Mouse (Mus musculus) splenic B cell, adult 2 months (primary cell): Measurements from ENCODE around the gene Hoxa10.
A peak's percentile ranks its signal among the peaks of the same experiment; 100 is the strongest.

Source experiments
- DNase-seq: peaks from one replicate; pipeline ENCODE4 v3.0.0-alpha.2; 2011; ENCODE audit warnings: low read depth, low spot score
- H3K27me3 ChIP-seq: 2 replicates; pipeline ENCODE4 v1.6.1; 2012; ENCODE audit warnings: mild to moderate bottlenecking, low read length, moderate library complexity, mixed read lengths; ENCODE audit not compliant: control insufficient read depth, poor library complexity, insufficient read depth, severe bottlenecking
- H3K36me3 ChIP-seq: 2 replicates; pipeline ENCODE4 v1.6.1; 2012; ENCODE audit warnings: mild to moderate bottlenecking, low read length, moderate library complexity, mixed read lengths; ENCODE audit not compliant: control insufficient read depth, poor library complexity, insufficient read depth, severe bottlenecking

Gene Hoxa10

DNA sequence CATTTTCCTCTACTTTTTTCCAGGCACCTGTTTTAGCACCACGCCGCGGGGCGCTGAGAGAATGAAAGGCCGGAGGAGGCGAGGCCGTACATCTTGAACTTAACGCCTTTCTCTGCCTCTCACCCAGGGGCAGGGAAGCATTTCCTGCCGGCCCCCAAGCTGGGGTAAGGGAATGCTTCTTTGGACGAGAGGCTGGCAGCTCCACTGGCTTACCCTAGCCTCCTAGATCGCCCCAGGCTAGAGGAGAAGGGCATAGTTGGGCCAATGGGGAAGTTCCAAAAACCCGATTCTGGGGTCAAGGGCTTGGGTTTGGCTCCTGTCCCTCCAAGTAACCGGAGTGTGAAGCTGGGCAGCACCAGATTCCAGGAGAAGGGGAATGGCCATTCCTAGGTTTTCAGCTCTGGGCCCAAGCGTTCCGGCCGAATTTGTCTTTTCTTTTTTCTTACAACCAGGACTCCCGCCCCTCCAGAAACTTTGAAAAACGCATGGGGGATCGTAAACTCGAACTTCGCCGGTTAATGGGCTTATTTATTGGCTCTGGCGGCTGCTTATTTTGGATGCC is 7.6 kb downstream of the Hoxa10 start:
- DNase-seq, result no peak
- Histone ChIP-seq H3K36me3 (no peaks in the 10 kb centered on the region), H3K27me3 (peaks cover 10% of the 10 kb centered on the region)

DNA sequence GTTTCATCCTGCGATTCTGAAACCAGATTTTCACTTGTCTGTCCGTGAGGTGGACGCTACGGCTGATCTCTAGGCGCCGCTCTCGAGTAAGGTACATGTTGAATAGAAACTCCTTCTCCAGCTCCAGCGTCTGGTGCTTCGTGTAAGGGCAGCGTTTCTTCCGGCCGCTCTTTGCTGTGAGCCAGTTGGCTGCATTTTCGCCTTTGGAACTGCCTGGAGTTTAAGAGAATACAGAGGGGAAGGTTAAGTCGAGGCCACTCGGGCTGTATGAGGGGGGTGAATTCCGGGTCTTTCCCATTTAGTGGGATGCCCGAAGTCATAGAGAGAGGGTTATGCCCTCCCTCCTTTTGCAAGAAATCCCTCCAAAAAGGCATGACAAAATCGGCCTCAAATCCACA is 8.1 kb downstream of the Hoxa10 start:
- DNase-seq, result peak; percentile 44
- Histone ChIP-seq H3K36me3 (no peaks in the 10 kb centered on the region), H3K27me3 (peaks cover 10% of the 10 kb centered on the region)

DNA sequence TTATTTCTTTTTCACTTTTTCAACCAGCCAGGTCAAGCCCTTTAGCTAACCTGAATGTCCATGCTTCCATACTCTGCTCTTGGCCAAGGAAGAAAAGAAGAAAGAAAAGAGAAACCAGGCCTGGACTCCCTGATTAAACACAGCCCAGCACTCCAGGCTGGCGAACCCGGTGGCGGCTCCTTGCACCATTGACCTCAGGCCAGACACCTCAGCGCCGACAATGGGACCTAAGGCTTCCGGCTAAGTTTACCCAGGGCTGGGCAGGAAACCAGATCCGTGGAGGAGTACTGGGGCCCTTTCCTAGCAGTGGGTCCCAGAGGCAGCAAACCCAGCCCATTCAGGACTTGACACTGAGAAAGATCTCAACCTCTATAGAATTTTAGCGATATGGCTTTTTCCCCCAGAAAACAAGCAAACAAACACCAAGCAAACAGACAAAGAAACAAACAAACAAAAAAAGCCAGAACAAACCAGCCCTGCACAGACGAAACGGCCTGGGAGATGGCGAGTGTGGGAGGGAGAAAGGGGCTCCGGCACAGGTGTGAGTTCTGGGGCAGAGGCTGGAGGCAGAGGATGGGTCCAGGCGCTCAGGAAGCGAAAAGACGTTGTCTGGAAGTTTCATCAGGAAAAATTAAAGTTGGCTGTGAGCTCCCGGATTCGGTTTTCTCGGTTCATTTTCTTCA is 8.6 kb downstream of the Hoxa10 start:
- Histone ChIP-seq H3K36me3 (no peaks in the 10 kb centered on the region), H3K27me3 (peaks cover 10% of the 10 kb centered on the region)
- DNase-seq, result no peak

DNA sequence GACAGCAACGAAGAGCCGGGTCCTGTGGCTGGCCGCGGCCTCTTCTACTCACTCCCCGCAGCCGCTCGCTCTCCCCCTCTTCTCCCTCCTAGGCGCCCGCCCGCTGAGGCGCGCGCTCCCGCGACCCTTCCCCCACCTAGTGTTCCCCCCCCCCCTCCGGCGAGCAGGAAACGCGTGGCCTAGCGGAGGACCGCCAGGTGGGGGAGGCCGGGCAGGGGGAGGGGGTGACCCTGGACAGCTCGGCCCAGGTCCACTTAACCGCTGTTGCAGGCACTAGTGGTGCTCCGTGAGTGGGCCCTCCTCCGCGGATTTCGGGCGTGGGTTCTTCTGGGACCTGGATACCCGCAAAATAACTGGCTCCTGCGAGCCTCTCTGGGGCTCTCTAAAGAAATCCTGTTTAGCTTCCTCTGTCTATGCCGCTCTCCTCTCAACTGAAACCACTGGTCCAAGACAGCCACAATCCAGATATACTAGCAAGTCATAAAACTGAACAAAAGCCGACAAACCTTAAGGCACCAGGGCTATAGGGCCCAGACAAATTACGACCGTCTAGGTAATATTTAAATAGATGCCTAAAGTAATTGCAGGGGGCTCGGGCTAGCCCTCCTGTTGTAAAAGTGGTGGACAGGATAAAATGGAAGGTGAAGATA is 10.0 kb downstream of the Hoxa10 start, which contains the start of gene Hoxa9:
TSS of gene Hoxa9 (minus strand) at position 574 of the 650 bp plus-strand sequence.
- Histone ChIP-seq H3K36me3 (no peaks in the 10 kb centered on the region), H3K27me3 (peaks cover 10% of the 10 kb centered on the region)
- DNase-seq, result peak; percentile 15

DNA sequence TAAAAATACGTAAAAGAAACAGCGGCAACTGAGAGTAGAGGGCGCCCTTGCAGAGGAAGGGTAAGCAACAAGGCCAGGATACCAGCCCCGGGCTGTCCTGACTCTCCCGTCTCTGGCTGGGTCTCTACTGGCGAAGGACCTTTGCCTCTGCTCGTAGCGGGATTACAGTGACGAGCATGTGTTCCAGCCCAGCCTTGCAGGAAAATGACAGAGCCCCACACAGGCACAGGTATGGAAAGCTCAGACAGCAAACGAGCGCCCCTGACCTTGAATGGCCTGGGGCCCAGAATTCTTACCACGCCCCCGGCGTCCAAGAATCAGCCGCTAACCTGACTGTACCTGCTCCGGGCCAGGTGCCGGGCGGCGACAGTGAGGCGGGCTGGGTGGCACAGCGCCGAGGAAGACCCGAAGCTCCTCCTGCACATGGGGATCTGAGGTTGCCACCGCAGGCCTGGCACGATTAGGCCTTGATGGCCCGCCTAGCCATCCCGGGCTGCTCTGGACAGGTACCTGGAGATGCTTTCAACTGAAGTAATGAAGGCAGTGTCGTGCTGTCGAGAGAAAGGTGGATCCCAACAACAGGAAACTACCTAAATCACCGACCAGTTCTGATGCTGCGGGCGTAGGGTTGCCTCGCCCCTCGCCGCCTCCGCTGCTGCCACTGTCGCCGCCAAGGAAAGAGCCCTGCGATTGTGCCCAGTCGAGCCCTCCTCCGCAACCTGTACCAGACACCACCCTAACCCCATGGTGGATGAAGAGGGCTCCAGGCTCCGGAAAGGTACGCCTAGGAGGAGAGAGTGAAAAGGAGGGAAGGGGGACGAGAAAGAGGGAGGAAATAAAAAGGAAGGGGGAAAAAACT is 10.9 kb downstream of the Hoxa10 start:
- H3K36me3 ChIP-seq, result no peaks in the 10 kb centered on the region
- peaks cover 10% of the 10 kb centered on the region for H3K27me3 ChIP-seq
- DNase-seq, result peak; percentile 29

DNA sequence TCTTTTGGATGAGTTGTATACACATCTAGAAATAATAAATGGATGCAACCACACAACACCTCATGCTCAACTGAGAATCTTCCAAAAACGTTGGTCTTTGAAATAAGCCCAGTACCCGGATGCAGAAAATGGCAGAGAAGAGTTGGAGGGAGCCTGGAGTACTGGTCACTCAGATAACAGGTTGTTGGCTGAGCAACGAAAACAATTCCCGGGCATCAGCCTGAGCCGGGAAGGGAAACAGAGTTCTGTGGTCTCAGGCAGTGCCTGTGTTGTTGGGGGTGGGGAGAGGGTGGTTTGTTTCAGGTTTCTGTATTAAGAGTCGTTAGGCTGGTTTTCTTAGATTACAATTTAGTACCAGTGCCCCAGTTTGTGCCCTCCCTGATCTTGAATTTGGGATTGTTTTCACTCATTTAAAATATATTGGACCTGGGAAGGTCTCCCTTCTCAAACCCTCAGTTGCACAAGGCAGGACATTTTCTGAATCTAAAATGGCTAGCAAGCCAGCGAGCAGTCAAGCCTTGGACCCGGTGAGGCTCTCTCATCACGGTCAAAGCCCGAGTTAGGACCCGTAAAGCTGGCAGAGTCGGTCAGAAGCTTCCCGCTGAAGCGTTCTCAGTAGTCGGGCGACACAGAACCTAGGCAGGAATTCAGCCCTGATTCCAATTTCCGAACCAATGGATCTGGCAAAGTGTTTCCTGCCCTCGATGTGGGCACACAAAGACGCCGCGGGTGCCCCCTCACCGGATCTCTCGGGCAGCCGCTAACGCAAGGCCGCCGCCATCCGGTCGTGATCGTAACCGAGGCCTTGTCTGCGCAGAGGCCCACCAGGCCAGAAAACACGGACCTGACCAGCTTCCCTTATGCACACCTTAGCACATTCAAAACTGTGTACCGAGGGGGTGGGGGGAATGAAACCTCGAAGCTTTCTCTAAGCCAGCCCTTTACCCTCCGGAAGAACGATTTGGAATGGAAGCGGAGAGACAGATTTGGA is 11.9 kb downstream of the Hoxa10 start:
- H3K36me3 ChIP-seq, result no peaks in the 10 kb centered on the region
- H3K27me3 ChIP-seq, result peaks cover 6% of the 10 kb centered on the region
- DNase-seq, result no peak

DNA sequence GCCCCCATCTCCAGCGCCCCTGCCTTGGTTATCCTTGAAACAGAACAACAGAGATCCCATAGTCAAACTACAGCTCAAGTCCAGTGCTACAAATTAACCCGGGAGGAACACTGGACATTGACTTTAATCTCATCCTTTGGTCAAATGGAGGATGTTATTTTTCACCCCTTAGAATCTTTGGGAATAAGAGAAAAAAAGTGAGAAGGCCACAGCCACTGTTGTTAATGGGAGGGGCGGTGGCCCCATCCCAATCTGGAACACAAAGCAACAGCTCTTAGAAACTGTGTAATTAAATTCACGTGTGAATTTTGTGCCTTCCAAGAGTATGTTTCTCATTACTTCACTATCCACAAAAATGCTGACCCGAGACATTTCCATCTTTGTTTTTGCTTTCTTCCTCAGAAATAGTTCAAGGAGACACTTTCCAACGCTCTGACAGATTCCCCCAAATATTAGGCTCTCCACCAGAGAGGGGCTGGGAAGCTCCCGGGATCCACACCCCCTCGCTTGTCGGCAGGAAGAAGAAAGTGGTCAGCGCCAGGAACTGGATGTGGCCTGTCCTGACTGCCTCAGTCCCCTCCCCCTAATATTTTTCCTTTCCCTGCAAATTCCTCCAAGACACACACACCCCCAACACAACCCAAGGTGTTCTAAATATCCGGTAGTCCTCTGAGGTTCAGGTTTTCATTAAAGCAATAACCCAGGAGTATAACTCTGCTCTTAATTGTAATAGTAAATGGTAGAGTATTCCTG is 13.0 kb downstream of the Hoxa10 start:
- no peak for DNase-seq
- Histone ChIP-seq H3K36me3 (no peaks in the 10 kb centered on the region), H3K27me3 (peaks cover 7% of the 10 kb centered on the region)

DNA sequence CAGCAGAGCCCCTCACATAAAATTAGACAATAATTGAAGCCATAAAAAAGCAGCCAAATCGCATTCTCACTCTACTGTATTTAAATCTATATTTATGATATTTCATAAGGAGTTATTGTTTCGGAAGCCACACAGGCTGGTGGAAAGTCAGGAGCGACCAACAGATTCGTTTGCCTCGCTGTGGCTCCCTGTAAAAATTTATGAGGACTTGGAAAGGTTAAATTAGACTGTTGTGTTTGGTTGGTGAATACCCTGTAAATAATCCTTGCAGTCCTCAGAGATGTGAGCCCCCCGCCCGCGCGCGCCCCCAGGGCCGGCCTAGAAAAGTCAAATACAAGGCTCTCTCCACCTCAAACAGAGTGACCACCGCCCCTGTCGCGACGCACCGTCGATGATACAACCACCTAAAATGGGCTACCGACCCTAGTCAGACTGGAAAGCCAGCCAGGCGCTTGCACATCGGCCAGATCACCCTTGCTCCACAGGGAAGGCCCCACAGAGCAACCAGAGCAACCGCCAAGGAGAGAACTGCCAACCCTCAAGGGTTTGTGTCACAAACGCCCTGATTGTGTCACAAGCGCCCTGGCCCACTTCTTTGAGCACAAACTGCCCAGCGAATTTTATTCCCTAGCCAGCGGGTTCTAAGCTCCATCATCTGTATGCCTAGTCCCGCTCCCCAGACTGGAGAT is 13.9 kb downstream of the Hoxa10 start:
- DNase-seq, result no peak
- H3K36me3 ChIP-seq, result no peaks in the 10 kb centered on the region
- H3K27me3 ChIP-seq, result peaks cover 5% of the 10 kb centered on the region

DNA sequence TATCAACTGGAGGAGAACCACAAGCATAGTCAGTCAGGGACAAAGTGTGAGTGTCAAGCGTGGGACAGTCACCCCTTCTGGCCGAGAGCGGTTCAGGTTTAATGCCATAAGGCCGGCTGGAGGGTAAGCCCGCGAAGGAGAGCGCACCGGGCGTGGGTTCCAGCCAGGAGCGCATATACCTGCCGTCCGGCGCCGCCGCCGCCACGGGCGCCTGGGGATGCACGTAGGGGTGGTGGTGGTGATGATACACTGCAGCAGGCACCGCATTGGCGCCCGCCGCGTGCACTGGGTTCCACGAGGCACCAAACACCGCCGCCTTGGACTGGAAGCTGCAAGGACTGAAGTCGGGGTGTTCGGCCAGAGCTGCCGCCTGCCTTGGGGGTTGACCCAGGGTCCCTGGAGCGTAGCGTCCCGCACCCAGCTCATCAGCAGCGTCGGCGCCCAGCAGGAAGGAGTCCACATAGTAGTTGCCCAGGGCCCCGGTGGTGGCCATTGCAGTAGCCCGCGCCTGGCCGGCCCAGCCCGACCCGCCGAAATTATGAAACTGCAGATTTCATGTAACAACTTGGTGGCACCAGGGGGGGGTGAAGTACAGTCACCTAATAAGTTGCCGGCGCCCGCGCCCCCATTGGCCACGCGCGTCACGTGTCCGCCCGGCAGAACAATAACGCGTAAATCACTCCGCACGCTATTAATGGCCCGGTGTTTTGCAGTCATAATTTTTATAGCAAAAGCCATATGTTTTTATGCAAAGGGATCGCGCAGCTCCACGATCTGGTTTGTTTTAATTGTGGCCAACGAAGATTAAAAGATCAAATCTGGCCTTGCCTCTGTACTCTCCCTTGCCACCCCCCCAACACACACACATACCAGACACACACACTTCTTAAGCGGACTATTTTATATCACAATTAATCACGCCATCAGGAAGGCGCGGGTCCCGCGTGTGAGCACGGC is 14.8 kb downstream of the Hoxa10 start:
- H3K27me3 ChIP-seq, result peaks cover 5% of the 10 kb centered on the region
- DNase-seq, result no peak
- no peaks in the 10 kb centered on the region for H3K36me3 ChIP-seq

DNA sequence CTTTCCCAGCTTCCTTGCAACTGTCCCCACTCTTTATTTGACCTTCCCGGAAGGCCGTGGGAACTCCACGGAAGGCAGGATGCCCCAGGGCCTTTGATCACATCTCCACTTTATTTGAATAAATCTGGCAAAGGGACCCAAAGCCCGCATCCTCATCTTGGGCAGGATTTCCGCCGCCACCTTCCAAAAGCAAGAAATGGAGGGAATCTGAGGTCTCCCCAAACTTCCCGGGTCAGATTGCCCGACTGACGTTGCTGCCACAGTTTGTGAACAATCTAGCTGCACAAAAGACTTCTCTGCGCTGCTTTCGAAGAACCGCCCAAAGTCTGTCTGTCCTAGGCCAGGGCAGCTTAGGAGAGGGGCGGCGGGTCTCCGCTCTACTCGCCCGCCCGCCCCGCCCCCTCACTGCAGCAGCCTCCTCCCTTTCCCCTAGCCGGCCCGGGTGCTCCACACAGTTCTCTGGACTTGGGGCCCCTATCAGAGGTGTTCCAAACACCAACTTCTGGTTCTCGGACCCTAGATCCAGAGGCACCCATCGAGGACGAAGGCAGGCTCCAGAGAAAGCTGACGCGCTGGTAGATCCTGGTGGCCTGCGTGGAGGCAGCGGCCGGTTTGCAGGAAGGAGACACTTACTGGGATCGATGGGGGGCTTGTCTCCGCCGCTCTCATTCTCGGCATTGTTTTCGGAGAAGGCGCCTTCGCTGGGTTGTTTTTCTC is 15.6 kb downstream of the Hoxa10 start:
- Histone ChIP-seq H3K36me3 (no peaks in the 10 kb centered on the region), H3K27me3 (peaks cover 5% of the 10 kb centered on the region)
- peak; percentile 20 for DNase-seq

DNA sequence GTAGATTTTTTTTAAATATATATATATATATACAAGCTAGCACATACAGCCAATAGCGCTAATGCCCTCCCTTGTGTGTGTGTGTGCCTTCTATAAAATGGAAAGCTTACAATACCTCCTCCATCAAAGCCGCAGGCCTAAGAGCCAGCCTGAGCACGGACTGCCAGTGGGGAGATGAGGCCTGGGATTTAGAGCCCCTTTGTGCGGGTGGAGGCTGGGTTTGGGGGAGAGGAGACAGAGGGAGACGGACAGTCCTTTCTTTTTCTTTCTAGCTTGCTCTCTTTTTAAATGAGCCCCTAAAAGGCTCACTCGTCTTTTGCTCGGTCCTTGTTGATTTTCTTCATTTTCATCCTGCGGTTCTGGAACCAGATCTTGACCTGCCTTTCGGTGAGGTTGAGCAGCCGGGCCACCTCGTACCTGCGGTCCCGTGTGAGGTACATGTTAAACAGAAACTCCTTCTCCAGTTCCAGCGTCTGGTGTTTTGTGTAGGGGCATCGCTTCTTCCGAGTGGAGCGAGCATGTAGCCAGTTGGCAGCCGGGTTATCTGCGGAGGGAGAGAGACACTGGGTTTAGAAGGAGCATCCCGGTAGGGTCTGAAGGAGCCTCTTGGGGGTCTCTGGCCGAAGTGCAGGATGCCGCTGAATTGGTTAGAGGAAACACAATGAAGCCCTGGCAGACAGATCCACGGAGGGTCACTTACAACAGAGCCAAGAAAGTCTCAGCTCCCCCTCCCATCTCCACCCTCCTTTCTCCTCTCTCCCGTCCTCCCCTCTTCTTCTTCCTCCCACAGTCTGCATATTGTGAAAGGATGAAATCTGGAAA is 16.5 kb downstream of the Hoxa10 start:
- DNase-seq, result peak; percentile 26
- H3K36me3 ChIP-seq, result no peaks in the 10 kb centered on the region
- H3K27me3 ChIP-seq, result peaks cover 4% of the 10 kb centered on the region
